Mouse (Mus musculus): Measurements from ENCODE around the gene Arfgef2. TPM values are rescaled to one million over a fixed set of nuclear protein-coding genes. Genes with fewer than 3 reads are reported as not detected.
"Not testable (repeated sequence)": the region's sequence is repeated elsewhere in the genome, so short reads cannot be mapped to it uniquely, and the experiment has no call there.

Gene Arfgef2
- polyA plus RNA-seq, 1 experiment from 2014 or later = 4.1 TPM

GRCm38 (mm10) chr2:166786353-166787004, 18.9 kb upstream of the Arfgef2 start:
- under 1% methylated on average over 35 of the region's 35 CpGs for WGBS

DNA sequence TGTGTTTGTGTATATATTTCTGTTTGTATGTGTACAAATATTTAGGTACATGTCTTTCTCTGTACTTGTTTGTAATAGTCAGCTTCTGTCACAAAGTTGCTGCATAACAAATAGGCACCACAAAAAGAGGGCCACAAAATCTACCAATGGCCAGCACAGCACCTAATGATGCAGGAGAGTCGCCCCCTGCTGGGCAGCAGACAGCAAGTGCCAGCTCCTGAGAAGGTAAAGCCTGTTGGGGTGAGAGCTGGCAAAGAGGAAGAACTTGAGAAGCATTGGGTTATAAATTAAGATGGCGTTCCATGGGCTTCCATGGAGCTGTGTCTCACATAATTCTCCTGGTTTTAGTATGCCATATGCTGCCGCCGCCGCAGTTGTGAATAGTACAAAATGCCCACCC, 13.7 kb upstream of the Arfgef2 start:
- Histone ChIP-seq H3K27ac (no peak overlapping the region), H3K9ac (no peak overlapping the region), H3K4me1 (peaks cover 12% of the 10 kb centered on the region), H3K9me3 (no peaks in the 10 kb centered on the region), H3K36me3 (peaks cover 11% of the 10 kb centered on the region), H3K27me3 (no peaks in the 10 kb centered on the region), H3K4me2 (replicated peaks) (no peak overlapping the region), H3K4me3 (no peak overlapping the region)
- ATAC-seq (ENCODE audit: low FRiP score, low read depth) = no peak
- WGBS = 76% methylated on average over 5 of the region's 5 CpGs

More at GRCm38 (mm10) chr2:166786353-166787004, 18.9 kb upstream of the Arfgef2 start:
- Histone ChIP-seq H3K36me3 (no peaks in the 10 kb centered on the region), H3K4me1 (peaks cover 16% of the 10 kb centered on the region), H3K4me2 (replicated peaks) (peak overlapping the region; percentile 89), H3K4me3 (peak overlapping the region; percentile 71), H3K9ac (peak overlapping the region; percentile 78), H3K27me3 (no peaks in the 10 kb centered on the region), H3K9me3 (no peaks in the 10 kb centered on the region), H3K27ac (no peak overlapping the region)
- ATAC-seq (ENCODE audit: low FRiP score, low read depth) = peak; percentile 93

DNA sequence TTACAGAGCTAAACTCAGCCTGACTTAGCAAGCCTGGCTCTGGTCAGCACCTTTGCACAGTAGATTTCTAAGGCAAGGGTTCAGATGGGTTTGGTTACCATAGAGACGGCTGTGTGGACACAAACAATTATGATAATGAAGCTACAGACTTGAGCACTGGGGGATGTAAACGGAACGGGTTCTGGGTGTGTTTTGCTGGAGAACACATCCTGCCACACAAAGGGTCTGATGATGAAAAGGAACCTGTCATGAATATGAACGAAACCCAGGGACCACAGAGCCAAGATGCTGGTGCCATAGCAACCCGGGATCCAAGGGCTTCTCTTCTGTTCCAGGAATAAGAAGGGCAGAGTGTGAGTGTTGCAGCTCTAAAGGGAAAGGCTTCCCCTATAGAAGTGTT, 13.0 kb upstream of the Arfgef2 start, which contains the start of gene Trp53rkb:
Trp53rkb (plus strand) TSS at position 177 of the 400 bp plus-strand sequence.
- 81% methylated on average over 5 of the region's 5 CpGs for WGBS
- no peak for ATAC-seq (ENCODE audit: low FRiP score, low read depth)
- Histone ChIP-seq H3K27me3 (no peaks in the 10 kb centered on the region), H3K27ac (peak within 1 kb of the TSS; percentile 66; the same call in 1 of the 2 replicates), H3K36me3 (peaks cover 17% of the 10 kb centered on the region), H3K4me1 (peaks cover 8% of the 10 kb centered on the region), H3K4me2 (replicated peaks) (peak within 1 kb of the TSS; percentile 74), H3K9ac (peak within 1 kb of the TSS; percentile 85), H3K9me3 (no peaks in the 10 kb centered on the region), H3K4me3 (peak within 1 kb of the TSS; percentile 76)

DNA sequence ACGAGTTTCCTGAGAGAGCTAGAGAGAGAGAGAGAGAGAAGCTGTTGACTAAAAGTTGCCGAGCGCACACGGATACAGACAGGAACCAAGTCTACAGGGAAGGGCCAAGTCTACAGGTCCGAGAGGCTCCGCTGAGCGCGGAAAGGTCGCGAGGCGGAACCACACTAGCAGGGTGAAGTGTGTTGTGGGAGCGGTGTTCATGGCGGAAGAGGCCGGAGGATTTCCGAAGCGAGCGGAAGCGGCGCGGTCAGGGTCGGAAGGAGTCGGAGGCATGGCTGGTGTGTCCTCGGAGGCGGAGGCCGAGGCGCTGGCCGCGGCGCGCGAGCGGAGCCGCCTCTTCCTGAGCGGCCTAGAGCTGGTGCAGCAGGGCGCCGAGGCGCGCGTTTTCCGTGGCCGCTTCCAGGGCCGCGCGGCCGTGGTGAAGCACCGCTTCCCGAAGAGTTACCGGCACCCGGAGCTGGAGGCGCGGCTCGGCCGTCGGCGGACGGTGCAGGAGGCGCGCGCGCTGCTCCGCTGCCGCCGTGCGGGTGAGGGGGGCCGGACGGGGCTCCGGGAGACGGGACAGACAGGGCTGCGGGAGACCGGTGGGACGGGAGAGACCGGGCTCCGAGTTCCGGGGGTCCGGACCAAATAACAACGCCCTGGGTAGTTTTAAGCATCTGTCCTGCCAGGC, 11.7 kb upstream of the Arfgef2 start:
- ATAC-seq (ENCODE audit: low FRiP score, low read depth) = peak; percentile 91
- peak overlapping the region; percentile 74 for H3K4me2 ChIP-seq (replicated peaks)
- peak overlapping the region; percentile 76 for H3K4me3 ChIP-seq
- not testable (repeated sequence) for H3K9me3 ChIP-seq, H3K4me1 ChIP-seq, H3K27me3 ChIP-seq
- peak overlapping the region; percentile 69; the same call in 1 of the 2 replicates for H3K27ac ChIP-seq
- WGBS = under 1% methylated on average over 58 of the region's 76 CpGs
- H3K9ac ChIP-seq = peak overlapping the region; percentile 85
- peaks cover 28% of the 10 kb centered on the region for H3K36me3 ChIP-seq

DNA sequence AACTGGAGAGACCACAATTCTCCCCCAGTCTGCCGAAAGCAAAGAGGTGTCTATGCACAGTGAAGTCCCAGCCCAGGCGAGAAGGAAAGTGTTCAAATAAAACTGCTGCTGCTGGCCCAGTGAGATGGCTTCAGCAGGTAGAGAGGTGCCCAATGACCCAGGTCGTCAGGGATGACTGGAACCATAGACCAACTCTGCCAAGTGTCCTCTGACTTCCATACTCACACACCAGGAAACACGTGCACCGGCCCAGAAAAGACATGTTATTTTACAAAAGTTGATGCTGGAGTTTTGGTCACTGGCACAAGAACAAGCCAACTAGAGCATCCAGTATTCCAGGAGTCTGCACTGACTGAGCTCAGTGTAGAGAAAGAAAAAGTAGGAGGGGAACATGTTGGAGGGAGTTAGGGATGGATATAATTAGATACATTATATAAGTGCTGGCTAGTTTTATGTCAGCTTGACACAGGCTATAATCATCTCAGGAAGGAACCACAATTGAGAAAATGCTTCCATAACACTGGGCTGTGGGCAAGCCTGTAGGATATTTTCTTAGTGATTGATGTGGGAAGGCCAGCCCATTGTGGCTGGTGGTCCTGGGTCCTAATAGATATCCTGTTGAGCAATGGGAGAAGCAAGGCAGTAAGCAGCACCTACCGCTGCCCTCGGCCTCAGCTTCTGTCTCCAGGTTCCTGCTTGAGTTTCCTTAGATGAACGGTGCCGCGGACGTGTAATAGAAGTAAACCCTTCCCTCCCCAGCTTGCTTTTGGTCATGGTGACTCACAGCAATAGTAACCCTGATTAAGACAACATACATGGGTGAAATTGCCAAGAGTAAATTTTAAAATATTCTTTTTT, 5.5 kb upstream of the Arfgef2 start:
- ATAC-seq (ENCODE audit: low FRiP score, low read depth) = no peak
- no peak overlapping the region; the same call in 1 of the 2 replicates for H3K27ac ChIP-seq
- WGBS = 81% methylated on average over 11 of the region's 11 CpGs
- no peak overlapping the region for H3K4me2 ChIP-seq (replicated peaks)
- H3K9me3 ChIP-seq = no peaks in the 10 kb centered on the region
- no peak overlapping the region for H3K9ac ChIP-seq
- H3K4me3 ChIP-seq = no peak overlapping the region
- no peaks in the 10 kb centered on the region for H3K27me3 ChIP-seq
- H3K4me1 ChIP-seq = peaks cover under 1% of the 10 kb centered on the region; the same call in 1 of the 2 replicates
- H3K36me3 ChIP-seq = peaks cover 28% of the 10 kb centered on the region

- ATAC-seq (ENCODE audit: low FRiP score, low read depth) = no peak
- H3K9me3 ChIP-seq = no peaks in the 10 kb centered on the region
- no peaks in the 10 kb centered on the region for H3K4me1 ChIP-seq
- no peak overlapping the region for H3K4me2 ChIP-seq (replicated peaks)
- H3K27me3 ChIP-seq = no peaks in the 10 kb centered on the region
- H3K36me3 ChIP-seq = peaks cover 28% of the 10 kb centered on the region
- no peak overlapping the region for H3K27ac ChIP-seq
- H3K4me3 ChIP-seq = no peak overlapping the region
- no peak overlapping the region for H3K9ac ChIP-seq
- 89% methylated on average over 7 of the region's 7 CpGs for WGBS
Measured at GRCm38 (mm10) chr2:166800473-166800857, 4.9 kb upstream of the Arfgef2 start.

DNA sequence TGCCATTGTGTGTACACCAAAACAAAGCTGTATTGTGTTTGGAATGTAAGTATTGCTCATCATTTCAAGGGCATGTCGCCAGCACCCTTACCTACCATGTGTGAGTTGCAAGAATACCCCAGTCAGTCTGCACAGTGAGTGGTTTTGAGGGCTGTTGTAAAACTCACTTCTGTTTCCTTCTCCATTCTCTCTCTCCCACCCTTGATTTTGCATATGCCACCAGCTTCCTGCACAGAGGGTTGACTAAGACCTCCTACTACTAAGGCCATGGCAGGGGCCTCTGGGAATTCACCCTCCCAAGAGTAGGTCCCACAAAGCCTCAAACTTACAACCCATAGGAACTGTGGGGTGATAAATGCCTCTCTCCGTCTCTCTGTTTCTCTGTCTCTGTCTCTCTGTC, 4.0 kb upstream of the Arfgef2 start:
- H3K9ac ChIP-seq = no peak overlapping the region
- H3K27ac ChIP-seq = no peak overlapping the region
- no peak for ATAC-seq (ENCODE audit: low FRiP score, low read depth)
- H3K4me1 ChIP-seq = peaks cover 5% of the 10 kb centered on the region
- no peaks in the 10 kb centered on the region for H3K9me3 ChIP-seq
- no peaks in the 10 kb centered on the region for H3K27me3 ChIP-seq
- H3K4me3 ChIP-seq = no peak overlapping the region
- 65% methylated on average over 2 of the region's 2 CpGs for WGBS
- no peak overlapping the region for H3K4me2 ChIP-seq (replicated peaks)
- peaks cover 21% of the 10 kb centered on the region for H3K36me3 ChIP-seq

DNA sequence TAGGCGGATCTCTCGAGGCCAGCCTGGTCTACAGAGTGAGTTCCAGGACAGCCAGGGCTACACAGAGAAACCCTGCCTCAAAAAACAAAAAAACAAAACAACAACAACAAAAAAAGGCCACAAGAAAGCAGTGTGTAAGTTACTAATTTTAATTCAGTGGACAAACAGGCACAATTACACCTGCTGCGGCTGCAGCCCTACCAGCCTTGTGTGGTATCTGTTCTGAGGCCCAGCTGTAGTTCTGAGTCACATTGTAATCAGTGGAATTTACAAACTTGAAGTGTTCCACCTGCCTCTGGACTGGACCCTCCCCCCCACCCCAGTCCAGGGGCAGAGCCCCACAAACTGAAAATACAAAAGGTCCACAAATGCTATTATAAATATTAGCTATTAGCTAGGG, 2.1 kb upstream of the Arfgef2 start:
- H3K4me3 ChIP-seq = no peak overlapping the region
- peaks cover 2% of the 10 kb centered on the region for H3K36me3 ChIP-seq
- no peak overlapping the region for H3K4me2 ChIP-seq (replicated peaks)
- H3K9ac ChIP-seq = no peak overlapping the region
- WGBS = 90% methylated on average over 3 of the region's 3 CpGs
- ATAC-seq (ENCODE audit: low FRiP score, low read depth) = no peak
- H3K4me1 ChIP-seq = peaks cover 12% of the 10 kb centered on the region
- H3K9me3 ChIP-seq = no peaks in the 10 kb centered on the region
- no peaks in the 10 kb centered on the region for H3K27me3 ChIP-seq
- H3K27ac ChIP-seq = no peak overlapping the region

DNA sequence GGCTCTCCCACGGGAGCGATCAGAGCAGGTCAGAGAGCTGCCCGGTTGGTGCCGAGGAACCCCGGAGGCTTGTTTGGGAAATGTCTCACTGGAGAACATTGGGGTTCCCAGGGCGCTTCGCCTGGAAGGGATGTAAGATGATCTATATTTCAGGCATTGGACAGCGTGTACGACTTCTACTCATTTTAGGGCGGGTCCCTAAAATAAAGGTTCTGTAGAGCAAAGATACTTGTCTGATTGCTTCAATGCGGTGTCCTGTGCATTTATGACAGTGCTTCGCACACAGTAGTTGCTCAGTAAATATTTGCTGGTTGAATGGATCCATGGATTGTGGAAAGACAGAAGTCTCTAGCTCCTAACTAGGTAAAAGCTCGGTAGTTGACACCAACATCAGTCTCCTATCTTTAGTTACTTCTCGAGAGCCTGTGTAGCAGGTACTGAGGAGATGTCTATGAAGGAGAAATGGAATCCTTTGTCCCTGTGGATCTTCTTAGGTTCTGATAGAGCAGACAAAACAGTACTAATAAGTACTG, 851 bp downstream of the Arfgef2 start:
- 0 out of 2 replicates have a peak, but pooled peaks have one; percentile 1 for ATAC-seq (ENCODE audit: low FRiP score, low read depth)
- H3K27me3 ChIP-seq = no peaks in the 10 kb centered on the region
- H3K4me2 ChIP-seq (replicated peaks) = peak overlapping the region; percentile 93
- H3K27ac ChIP-seq = no peak overlapping the region
- H3K9ac ChIP-seq = peak overlapping the region; percentile 87
- no peaks in the 10 kb centered on the region for H3K36me3 ChIP-seq
- WGBS = 22% methylated on average over 14 of the region's 14 CpGs
- H3K4me1 ChIP-seq = peaks cover 12% of the 10 kb centered on the region
- no peaks in the 10 kb centered on the region for H3K9me3 ChIP-seq
- peak overlapping the region; percentile 86 for H3K4me3 ChIP-seq

GRCm38 (mm10) chr2:166806813-166807212, 1.4 kb downstream of the Arfgef2 start:
- Histone ChIP-seq H3K4me3 (peak overlapping the region; percentile 86), H3K27me3 (no peaks in the 10 kb centered on the region), H3K27ac (no peak overlapping the region), H3K36me3 (no peaks in the 10 kb centered on the region), H3K9ac (peak overlapping the region; percentile 36; the same call in 1 of the 2 replicates), H3K9me3 (no peaks in the 10 kb centered on the region), H3K4me1 (peaks cover 12% of the 10 kb centered on the region), H3K4me2 (replicated peaks) (peak overlapping the region; percentile 93)
- no peak for ATAC-seq (ENCODE audit: low FRiP score, low read depth)
- WGBS = 69% methylated on average over 6 of the region's 6 CpGs

DNA sequence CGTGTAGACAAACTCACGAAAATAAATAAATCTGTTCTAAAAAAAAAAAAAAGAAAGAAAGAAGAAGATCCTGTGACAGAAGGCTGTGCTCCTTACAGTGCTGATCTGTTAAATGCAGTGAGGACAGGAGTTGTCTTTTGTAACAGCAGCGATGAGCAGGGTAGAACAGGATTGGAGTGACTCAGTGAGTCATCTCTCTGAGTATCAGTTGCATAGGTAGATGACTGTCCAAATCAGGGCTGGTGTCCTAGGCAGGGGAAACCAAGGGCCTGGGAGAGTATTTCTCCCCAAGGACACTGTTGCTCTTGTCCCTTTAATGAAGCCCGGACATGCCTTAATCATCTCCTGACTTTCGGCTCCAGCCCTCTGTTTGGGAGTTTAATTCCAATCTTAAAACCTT, 4.1 kb downstream of the Arfgef2 start:
- 92% methylated on average over 5 of the region's 5 CpGs for WGBS
- Histone ChIP-seq H3K4me1 (peaks cover 12% of the 10 kb centered on the region), H3K27me3 (no peaks in the 10 kb centered on the region), H3K27ac (no peak overlapping the region), H3K9ac (no peak overlapping the region), H3K9me3 (no peaks in the 10 kb centered on the region), H3K4me3 (no peak overlapping the region), H3K4me2 (replicated peaks) (no peak overlapping the region), H3K36me3 (no peaks in the 10 kb centered on the region)
- ATAC-seq (ENCODE audit: low FRiP score, low read depth) = no peak

DNA sequence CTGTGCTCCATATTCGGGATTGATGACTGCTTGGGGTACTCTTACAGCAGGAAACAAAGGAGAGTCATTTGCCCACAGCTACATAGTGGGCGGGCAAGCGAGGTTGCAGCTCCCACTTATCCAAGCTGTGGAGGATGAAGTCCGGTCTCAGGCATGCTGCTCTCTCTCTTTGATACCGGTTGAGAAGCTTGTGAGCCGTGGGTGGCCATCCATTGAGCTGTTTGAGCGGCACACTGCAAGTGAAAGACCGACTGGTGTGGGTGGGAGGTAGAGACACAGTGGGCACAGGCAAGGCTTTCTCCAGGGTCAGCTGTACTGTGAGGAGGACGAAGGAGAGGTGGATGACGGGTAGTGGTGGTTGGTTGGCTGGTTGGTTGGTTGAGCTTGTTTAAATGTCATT, 5.4 kb downstream of the Arfgef2 start:
- H3K9me3 ChIP-seq = no peaks in the 10 kb centered on the region
- no peaks in the 10 kb centered on the region for H3K27me3 ChIP-seq
- 88% methylated on average over 10 of the region's 10 CpGs for WGBS
- H3K4me2 ChIP-seq (replicated peaks) = no peak overlapping the region
- no peak for ATAC-seq (ENCODE audit: low FRiP score, low read depth)
- peaks cover 12% of the 10 kb centered on the region for H3K4me1 ChIP-seq
- no peak overlapping the region for H3K9ac ChIP-seq
- H3K36me3 ChIP-seq = no peaks in the 10 kb centered on the region
- H3K4me3 ChIP-seq = no peak overlapping the region
- no peak overlapping the region for H3K27ac ChIP-seq
